Mouse (Mus musculus) erythroblast, embryonic 14.5 days (primary cell): ENCODE measurements around the gene Il1b.

Experiments used
- GATA1 ChIP-seq: IDR thresholded peaks from 2 replicates; pipeline ENCODE4 v1.6.1; 2012; ENCODE audit warnings: low read length, inconsistent platforms, mixed read lengths
- TAL1 ChIP-seq: IDR thresholded peaks from 3 replicates; pipeline ENCODE4 v1.6.1; 2012; ENCODE audit warnings: low read length, inconsistent platforms, mixed read lengths

GRCm38 (mm10) chr2:129380211-129380610, 9.3 kb upstream of the Il1b start:
- no peak for TF ChIP-seq GATA1
- TF ChIP-seq TAL1: no peak
